Mouse (Mus musculus): ENCODE measurements around the gene Ccr8. TPM values are rescaled to one million over a fixed set of nuclear protein-coding genes. Genes with fewer than 3 reads are reported as not detected.

Gene Ccr8
- polyA plus RNA-seq (2016; fragmentation: Nextera tagmentation; extraction: Ambion mirVana) = not detected in 2 replicates

DNA sequence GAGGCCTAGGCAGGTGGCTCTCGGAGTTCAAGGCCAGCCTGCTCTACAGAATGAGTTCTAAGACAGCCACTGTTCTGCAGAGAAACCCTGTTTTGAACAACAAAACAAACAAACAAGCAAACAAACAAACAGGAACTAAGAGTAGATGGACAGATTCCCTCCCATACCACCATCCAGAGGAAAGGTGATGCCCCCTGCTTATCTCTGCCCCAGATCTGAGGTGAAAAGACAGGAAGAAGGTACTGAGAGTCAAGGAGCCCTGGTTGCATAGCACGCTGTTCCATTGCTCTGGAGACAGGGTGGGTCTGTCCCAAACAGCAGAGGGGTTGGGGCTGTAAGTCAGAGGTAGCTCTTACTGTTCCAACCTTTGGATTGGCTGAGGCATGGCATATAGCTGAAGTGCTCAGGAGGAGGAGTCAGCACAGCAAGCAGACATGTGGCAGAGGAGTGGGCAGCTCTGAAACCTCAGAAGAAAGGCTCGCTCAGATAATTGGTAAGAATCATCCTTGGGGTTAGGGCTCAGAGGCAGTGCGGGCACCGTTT is at the start of gene Ccr8:
Gene Ccr8, plus strand, starts transcription at position 419 of the 543 bp plus-strand sequence.
- Histone ChIP-seq H3K36me3 (replicated peaks) (no peaks in the 10 kb centered on the region), H3K4me3 (replicated peaks) (no peak within 1 kb of the TSS), H3K9me3 (no peaks in the 10 kb centered on the region), H3K27me3 (no peaks in the 10 kb centered on the region), H3K4me2 (no peak within 1 kb of the TSS), H3K9ac (no peak within 1 kb of the TSS; the same call in 1 of the 2 replicates), H3K4me1 (no peaks in the 10 kb centered on the region), H3K27ac (no peak within 1 kb of the TSS)
- ATAC-seq (ENCODE audit: low FRiP score) = no peak
- WGBS = 75% methylated on average over 5 of the region's 5 CpGs

DNA sequence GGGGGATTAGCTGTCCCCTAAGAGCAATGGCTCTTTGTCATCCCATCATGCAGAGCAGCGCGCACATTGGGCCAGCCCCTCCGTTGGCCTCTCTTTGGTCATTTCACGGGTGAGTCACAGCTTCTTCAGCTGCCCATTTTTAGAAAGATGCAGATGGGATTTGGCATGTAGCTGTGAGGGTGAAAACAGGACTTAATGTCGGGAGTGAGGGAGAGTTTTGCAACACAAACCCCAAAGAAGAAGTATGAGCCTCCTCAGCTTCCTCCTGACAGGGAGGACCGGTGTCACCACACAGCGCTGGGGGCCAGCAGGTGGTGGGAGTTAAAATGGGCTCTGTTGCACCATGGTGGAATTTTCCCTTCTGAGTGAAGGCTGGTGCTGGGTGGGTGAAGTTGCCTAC is 48.8 kb upstream of the Ccr8 start:
- no peaks in the 10 kb centered on the region for H3K4me1 ChIP-seq
- H3K4me2 ChIP-seq = no peak overlapping the region
- no peak overlapping the region for H3K9ac ChIP-seq
- H3K27me3 ChIP-seq = no peaks in the 10 kb centered on the region
- peaks cover 3% of the 10 kb centered on the region; the same call in 1 of the 2 replicates for H3K9me3 ChIP-seq
- no peak for ATAC-seq (ENCODE audit: low FRiP score)
- H3K4me3 ChIP-seq (replicated peaks) = no peak overlapping the region
- H3K36me3 ChIP-seq (replicated peaks) = no peaks in the 10 kb centered on the region
- H3K27ac ChIP-seq = no peak overlapping the region
- 86% methylated on average over 7 of the region's 7 CpGs for WGBS

DNA sequence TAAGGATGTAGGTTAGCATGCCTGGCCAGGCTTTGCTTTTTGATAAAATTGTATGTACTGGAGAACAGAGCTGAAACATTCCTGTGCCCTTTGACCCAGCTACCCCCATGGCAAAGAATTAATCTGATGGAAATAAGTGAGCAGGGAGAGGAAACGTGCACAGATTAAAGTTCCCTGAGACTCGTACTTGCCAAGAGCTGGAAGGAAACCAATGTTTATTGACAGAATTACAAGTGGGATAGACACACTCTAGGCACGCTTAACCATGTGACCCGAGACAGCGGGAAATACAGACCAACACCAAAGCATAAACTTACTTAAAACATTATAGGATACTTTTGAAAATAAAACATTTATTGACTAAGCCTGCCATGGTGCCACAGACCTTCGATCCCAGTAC is 43.4 kb upstream of the Ccr8 start:
- no peaks in the 10 kb centered on the region for H3K36me3 ChIP-seq (replicated peaks)
- 78% methylated on average over 6 of the region's 6 CpGs for WGBS
- H3K4me2 ChIP-seq = no peak overlapping the region
- no peak overlapping the region for H3K9ac ChIP-seq
- no peak for ATAC-seq (ENCODE audit: low FRiP score)
- no peaks in the 10 kb centered on the region for H3K9me3 ChIP-seq
- no peaks in the 10 kb centered on the region for H3K27me3 ChIP-seq
- H3K27ac ChIP-seq = no peak overlapping the region
- H3K4me3 ChIP-seq (replicated peaks) = no peak overlapping the region
- H3K4me1 ChIP-seq = no peaks in the 10 kb centered on the region

DNA sequence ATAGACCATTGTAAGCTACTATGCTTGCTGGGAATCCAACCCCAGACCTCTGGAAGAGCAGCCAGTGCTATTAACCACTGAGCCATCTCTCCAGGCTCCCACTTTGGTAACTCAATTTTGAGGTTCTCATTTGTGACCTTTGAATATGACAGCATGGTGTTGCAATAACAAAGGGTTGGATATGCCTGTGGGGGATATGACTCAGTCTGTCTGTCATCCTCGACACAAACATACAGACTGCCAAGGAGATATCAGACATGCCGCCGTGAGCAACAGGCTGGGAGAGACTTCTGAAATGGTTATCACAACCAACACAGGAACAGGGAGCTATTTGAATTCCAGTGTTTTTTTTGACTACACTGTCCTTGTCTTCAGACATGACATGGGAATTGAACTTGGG is 42.5 kb upstream of the Ccr8 start:
- 87% methylated on average over 3 of the region's 3 CpGs for WGBS
- no peaks in the 10 kb centered on the region for H3K27me3 ChIP-seq
- no peaks in the 10 kb centered on the region for H3K36me3 ChIP-seq (replicated peaks)
- H3K9me3 ChIP-seq = no peaks in the 10 kb centered on the region
- no peak overlapping the region for H3K27ac ChIP-seq
- no peak overlapping the region for H3K4me3 ChIP-seq (replicated peaks)
- ATAC-seq (ENCODE audit: low FRiP score) = no peak
- no peak overlapping the region for H3K4me2 ChIP-seq
- peaks cover 2% of the 10 kb centered on the region; the same call in 1 of the 2 replicates for H3K4me1 ChIP-seq
- H3K9ac ChIP-seq = no peak overlapping the region

DNA sequence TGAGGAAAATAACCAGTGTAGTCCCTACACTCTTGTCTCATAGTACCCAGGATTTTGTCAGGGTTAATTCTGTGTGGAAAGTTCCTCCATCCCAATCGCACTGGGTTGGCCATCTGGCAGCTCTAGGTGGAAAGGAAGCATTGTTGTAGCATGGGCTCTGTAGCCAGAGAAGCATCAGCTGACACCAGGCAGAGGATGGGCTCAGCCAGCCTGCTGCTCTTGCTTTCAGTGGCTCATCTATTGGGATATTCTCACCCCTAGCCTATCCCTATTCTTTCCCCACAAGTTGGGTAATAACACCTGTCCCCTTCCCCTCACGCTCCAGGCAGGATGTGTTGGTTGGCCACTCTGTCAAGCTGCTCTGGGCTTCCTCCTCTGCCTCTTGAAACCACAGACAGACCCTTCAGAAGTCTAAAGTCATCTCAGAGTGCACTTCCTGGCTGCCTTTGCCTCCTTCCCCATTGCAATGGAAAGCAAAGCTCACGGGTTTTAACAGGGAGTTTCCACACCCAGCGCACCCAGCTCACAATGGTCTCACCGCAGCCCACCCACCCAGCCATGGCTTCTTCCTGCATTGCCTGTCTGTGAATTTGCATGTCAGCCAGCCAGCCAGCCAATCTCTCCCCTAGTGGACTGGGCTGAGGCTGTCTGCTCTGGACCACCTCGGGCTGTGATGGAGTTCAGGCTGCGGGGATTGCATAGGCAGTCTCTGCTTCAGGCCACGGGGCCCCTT is 37.2 kb upstream of the Ccr8 start:
- Histone ChIP-seq H3K4me3 (replicated peaks) (no peak overlapping the region), H3K4me2 (no peak overlapping the region), H3K27me3 (no peaks in the 10 kb centered on the region), H3K27ac (no peak overlapping the region), H3K4me1 (peaks cover 9% of the 10 kb centered on the region; the same call in 1 of the 2 replicates), H3K36me3 (replicated peaks) (no peaks in the 10 kb centered on the region), H3K9me3 (no peaks in the 10 kb centered on the region), H3K9ac (0 out of 2 replicates have a peak overlapping the region, but pooled peaks have one; percentile 25)
- ATAC-seq (ENCODE audit: low FRiP score) = no peak
- 53% methylated on average over 8 of the region's 8 CpGs for WGBS

DNA sequence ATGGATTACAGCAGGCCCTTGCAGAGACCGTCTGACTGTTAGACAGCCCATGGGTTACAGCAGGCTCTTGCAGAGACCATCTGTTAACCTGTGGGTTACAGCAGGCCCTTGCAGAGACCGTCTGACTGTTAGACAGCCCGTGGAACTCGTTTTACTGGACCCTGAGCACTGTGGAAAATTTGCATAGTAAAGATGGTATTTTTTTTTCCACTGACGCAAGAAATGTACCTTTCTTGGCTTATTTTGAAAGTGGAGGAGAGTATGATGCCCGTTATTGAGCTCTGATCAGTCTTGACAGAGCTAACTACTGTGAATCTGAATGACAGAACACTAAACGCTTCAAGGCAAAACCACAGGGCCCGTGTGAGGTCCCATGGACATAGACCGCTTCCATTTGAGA is 35.7 kb upstream of the Ccr8 start:
- no peaks in the 10 kb centered on the region for H3K36me3 ChIP-seq (replicated peaks)
- no peak overlapping the region for H3K27ac ChIP-seq
- H3K9me3 ChIP-seq = no peaks in the 10 kb centered on the region
- H3K27me3 ChIP-seq = no peaks in the 10 kb centered on the region
- no peak overlapping the region for H3K4me2 ChIP-seq
- no peak overlapping the region for H3K4me3 ChIP-seq (replicated peaks)
- no peak overlapping the region for H3K9ac ChIP-seq
- WGBS = 83% methylated on average over 9 of the region's 9 CpGs
- no peak for ATAC-seq (ENCODE audit: low FRiP score)
- H3K4me1 ChIP-seq = peaks cover 9% of the 10 kb centered on the region; the same call in 1 of the 2 replicates

DNA sequence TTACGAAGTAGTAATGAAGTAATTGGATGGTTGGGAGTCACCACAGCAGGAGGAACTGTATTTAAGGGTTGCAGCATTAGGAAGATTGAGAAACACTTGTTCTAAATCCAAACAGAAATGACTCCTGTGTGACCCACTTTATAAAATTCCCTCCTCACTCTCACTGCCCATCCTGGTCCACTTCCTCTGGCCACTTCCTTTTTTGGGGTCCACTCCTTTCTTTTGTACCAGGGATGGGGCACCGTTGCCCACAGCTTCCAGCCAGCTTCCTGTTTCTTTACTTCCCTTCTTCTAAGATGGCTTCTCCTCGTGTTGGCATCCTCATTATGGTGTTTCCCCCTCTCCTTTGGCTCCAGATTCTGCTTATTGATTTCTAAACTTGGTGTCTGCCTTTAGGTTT is 33.2 kb upstream of the Ccr8 start:
- Histone ChIP-seq H3K36me3 (replicated peaks) (no peaks in the 10 kb centered on the region), H3K27ac (no peak overlapping the region)
- 75% methylated on average over 3 of the region's 3 CpGs for WGBS

DNA sequence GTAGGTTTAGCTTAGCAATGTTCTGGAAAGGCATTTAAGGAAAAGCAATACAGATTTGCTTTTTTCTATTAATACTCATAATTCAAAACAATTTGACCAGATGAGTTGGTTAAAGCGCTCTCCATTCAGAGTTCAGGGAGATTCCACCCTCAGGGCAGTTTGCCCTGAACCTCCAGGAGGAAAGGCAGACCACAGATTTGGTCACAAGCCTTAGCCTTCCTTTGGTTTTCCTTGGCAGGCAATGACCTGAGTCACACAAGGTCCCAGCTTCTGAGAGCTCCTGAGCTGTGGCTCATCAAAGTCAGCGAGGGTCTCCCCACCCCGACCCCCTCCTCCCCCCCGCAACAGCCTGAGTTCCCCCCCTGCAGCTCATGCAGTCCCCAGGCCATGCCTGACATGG is 27.6 kb upstream of the Ccr8 start:
- Histone ChIP-seq H3K4me2 (no peak overlapping the region), H3K36me3 (replicated peaks) (no peaks in the 10 kb centered on the region), H3K4me1 (no peaks in the 10 kb centered on the region), H3K4me3 (replicated peaks) (no peak overlapping the region), H3K9me3 (no peaks in the 10 kb centered on the region), H3K27me3 (no peaks in the 10 kb centered on the region), H3K27ac (no peak overlapping the region), H3K9ac (no peak overlapping the region)
- WGBS = 81% methylated on average over 4 of the region's 4 CpGs
- ATAC-seq (ENCODE audit: low FRiP score) = no peak

More for the DNA sequence above, 33.2 kb upstream of the Ccr8 start:
- Histone ChIP-seq H3K4me1 (peaks cover 9% of the 10 kb centered on the region; the same call in 1 of the 2 replicates), H3K9ac (no peak overlapping the region), H3K4me3 (replicated peaks) (no peak overlapping the region), H3K27me3 (no peaks in the 10 kb centered on the region), H3K4me2 (no peak overlapping the region), H3K9me3 (no peaks in the 10 kb centered on the region)
- ATAC-seq (ENCODE audit: low FRiP score) = no peak

DNA sequence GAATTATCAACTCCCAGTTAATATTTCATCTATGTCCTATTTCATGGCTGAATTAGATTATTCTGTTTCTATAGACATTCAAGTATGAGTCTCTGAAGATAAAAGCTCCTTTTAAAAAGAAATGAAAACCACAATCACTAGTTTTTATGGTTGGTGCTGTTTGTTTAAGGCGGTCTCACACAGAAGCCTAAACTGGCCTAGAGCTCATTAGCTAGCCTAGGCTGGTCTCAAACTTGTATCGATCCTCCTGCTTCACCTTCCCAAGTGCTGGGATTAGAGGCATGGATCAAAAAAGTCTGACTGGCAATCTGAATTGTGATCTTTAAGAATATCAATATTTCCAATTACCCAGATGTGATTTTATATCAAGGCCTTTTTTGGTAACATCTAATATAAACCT is 24.3 kb upstream of the Ccr8 start:
- ATAC-seq (ENCODE audit: low FRiP score) = no peak
- no peak overlapping the region for H3K27ac ChIP-seq
- H3K9me3 ChIP-seq = no peaks in the 10 kb centered on the region
- H3K4me2 ChIP-seq = no peak overlapping the region
- H3K9ac ChIP-seq = no peak overlapping the region
- H3K27me3 ChIP-seq = no peaks in the 10 kb centered on the region
- H3K36me3 ChIP-seq (replicated peaks) = no peaks in the 10 kb centered on the region
- H3K4me3 ChIP-seq (replicated peaks) = no peak overlapping the region
- 89% methylated on average over 2 of the region's 2 CpGs for WGBS
- no peaks in the 10 kb centered on the region for H3K4me1 ChIP-seq

DNA sequence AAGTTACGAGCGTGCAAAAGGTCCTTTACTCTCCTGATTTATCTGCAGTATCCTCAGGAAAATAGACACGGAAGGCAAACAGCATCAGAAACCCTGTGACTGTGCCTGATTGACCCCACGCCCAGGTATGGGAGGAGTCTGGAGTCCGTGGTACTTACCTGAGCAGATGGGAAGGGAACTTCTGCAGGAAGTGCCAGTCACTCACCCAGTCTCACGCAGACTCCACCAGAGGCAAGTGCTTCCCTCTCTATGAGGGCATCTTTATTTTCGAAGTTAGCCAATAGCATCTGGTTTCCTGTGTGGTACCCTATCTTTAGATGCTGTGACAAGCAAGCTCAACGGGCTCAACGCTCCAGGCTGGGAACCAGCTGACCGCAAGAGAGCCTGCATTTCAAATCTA is 23.9 kb upstream of the Ccr8 start:
- 70% methylated on average over 10 of the region's 10 CpGs for WGBS
- ATAC-seq (ENCODE audit: low FRiP score) = no peak
- H3K36me3 ChIP-seq (replicated peaks) = no peaks in the 10 kb centered on the region
- no peaks in the 10 kb centered on the region for H3K9me3 ChIP-seq
- no peaks in the 10 kb centered on the region for H3K4me1 ChIP-seq
- no peaks in the 10 kb centered on the region for H3K27me3 ChIP-seq
- H3K9ac ChIP-seq = no peak overlapping the region
- H3K4me2 ChIP-seq = no peak overlapping the region
- H3K4me3 ChIP-seq (replicated peaks) = no peak overlapping the region
- H3K27ac ChIP-seq = no peak overlapping the region

DNA sequence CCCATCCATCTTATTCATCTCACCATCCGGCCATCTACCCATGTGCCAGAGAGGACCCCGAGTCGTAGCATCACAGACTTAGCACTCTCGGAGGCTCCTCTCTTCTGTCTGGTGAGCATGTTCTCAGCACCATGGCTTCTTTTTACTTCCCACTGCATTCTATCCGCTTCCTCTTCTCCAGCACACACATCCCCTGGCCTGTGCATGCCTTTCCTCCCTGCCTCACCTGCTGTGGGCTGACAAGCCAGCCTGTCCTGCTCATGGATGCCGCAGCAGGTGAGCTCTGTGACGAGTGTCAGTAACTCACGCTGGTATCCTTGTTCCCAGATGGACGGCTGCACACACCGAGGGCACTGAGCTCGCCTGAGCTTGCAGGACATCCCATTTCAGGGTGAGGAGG is 22.1 kb upstream of the Ccr8 start, which contains the start of gene Cx3cr1:
Gene Cx3cr1, minus strand, starts transcription at position 101 of the 400 bp plus-strand sequence.
- Histone ChIP-seq H3K27me3 (no peaks in the 10 kb centered on the region), H3K9ac (no peak within 1 kb of the TSS; the same call in 1 of the 2 replicates)
- ATAC-seq (ENCODE audit: low FRiP score) = no peak

DNA sequence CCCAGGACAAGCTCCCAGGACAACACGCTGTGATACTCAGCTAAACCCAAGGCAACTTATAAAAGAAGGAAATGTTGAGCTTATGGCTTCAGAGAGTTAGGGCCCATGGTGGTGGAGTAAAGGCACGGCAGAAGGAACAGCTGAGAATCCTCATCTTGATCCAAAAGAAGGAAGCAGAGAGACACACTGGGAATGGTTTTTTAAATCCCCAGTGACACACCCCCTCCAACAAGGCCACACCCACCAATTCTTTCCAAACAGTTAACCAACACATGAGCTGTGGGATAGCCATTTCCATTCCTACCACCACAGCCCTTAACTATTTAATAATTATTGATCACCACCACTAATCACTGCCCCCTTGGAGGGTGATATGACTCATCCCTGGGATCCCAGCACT is 20.7 kb upstream of the Ccr8 start:
- no peaks in the 10 kb centered on the region for H3K4me1 ChIP-seq
- no peak for ATAC-seq (ENCODE audit: low FRiP score)
- no peaks in the 10 kb centered on the region for H3K9me3 ChIP-seq
- no peak overlapping the region for H3K4me2 ChIP-seq
- H3K27ac ChIP-seq = no peak overlapping the region
- WGBS = 71% methylated on average over 2 of the region's 2 CpGs
- H3K4me3 ChIP-seq (replicated peaks) = no peak overlapping the region
- H3K9ac ChIP-seq = no peak overlapping the region
- no peaks in the 10 kb centered on the region for H3K27me3 ChIP-seq
- no peaks in the 10 kb centered on the region for H3K36me3 ChIP-seq (replicated peaks)

More for the DNA sequence above, 22.1 kb upstream of the Ccr8 start, which contains the start of gene Cx3cr1:
- H3K9me3 ChIP-seq = no peaks in the 10 kb centered on the region
- H3K27ac ChIP-seq = no peak within 1 kb of the TSS
- no peak within 1 kb of the TSS for H3K4me2 ChIP-seq
- no peaks in the 10 kb centered on the region for H3K4me1 ChIP-seq
- no peak within 1 kb of the TSS for H3K4me3 ChIP-seq (replicated peaks)
- no peaks in the 10 kb centered on the region for H3K36me3 ChIP-seq (replicated peaks)
- whole genome bisulfite sequencing = 85% methylated on average over 11 of the region's 11 CpGs

DNA sequence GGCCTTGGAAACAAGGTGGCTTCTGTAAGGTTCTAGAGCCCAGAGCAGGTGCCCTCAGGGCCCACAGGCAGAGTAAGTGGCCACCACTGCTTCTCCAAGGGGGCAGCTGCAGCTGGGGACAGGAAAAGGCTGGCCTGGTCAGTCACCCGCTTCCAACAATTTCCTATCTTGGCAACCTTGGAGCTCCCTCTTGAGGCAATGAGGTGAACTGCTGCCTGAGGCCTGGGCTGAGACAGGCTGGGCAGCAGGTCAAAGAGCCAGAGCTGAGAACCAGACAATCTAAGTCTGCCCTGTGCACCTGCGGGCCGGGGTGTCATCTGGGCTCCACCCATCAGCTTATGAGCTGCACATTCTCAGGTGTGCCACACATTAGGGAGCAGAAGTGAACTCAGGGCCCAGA is 18.7 kb upstream of the Ccr8 start:
- Histone ChIP-seq H3K4me2 (no peak overlapping the region), H3K36me3 (replicated peaks) (no peaks in the 10 kb centered on the region), H3K9ac (no peak overlapping the region), H3K27ac (no peak overlapping the region), H3K27me3 (no peaks in the 10 kb centered on the region), H3K4me3 (replicated peaks) (no peak overlapping the region), H3K4me1 (no peaks in the 10 kb centered on the region), H3K9me3 (no peaks in the 10 kb centered on the region)
- 18% methylated on average over 3 of the region's 3 CpGs for WGBS
- ATAC-seq (ENCODE audit: low FRiP score) = peak; percentile 61

Measured in forebrain, embryonic 12.5 days (tissue).